Mouse (Mus musculus): ENCODE measurements at regions not wholly inside any gene's neighbourhood (a gene's known extent, or its start where the extent isn't known, plus 50 kb on each side); places are given as distances from the start of the nearest gene placed in this dataset.

DNA sequence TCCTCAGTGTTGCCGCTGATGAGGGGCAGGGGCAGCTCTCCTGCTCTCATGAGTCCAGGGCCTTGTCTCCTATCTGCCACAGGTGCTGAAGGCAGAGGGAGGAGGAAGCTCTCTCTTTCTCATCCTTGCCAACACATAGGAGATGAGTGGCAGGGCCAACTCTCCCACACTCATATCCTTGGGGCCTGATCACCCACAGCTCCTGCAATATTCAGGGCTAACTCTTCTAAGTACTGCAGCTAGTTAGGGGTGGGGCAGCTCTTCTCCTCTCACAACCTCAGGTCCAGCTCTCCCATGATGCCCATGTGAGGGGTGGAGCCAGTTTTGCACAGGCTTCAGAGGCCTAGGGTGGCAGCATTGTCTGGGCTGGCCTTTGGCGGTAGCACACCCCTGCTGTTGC lies 77.3 kb upstream of the Gm5148 start:
- TF ChIP-seq CTCF (IDR thresholded peaks at IDR 0.05; ENCODE audit: insufficient read depth, low read length) (no peak), POLR2A (IDR thresholded peaks at IDR 0.05; ENCODE audit: borderline replicate concordance, extremely low read depth, low read depth, low read length) (no peak)

Data from lung, adult 2 months (tissue).